Mouse (Mus musculus): ENCODE measurements around the gene Patl2. TPM values are rescaled to one million over a fixed set of nuclear protein-coding genes. Genes with fewer than 3 reads are reported as not detected.
"Not testable (repeated sequence)": the region's sequence is repeated elsewhere in the genome, so short reads cannot be mapped to it uniquely, and the experiment has no call there.

Patl2 gene
- polyA plus RNA-seq, 1 experiment from 2014 or later: not detected

DNA sequence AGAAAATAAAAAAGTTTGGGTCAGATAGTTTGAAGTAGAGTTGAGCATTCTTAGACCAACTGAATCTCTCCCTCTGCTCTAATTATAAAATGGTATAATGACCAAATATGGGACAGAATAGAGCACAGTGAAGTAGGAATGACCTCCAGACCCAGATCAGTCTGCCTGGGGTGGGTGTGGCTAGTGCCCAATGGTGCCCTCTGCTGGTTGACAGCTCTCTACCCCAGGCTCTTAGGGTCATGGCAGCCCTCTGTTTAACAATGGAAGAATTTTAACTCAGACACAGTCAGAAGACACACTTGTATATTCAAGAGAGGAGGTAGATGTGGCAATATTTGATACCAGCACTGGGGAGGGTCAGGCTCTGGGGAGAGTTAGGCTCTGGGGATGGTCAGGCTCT is 83.9 kb downstream of the Patl2 start:
- no peak for DNase-seq (ENCODE audit: low spot score)
- H3K4me3 ChIP-seq (ENCODE audit: low read depth, low read length): no peak overlapping the region
- H3K9ac ChIP-seq (ENCODE audit: low read length): no peak overlapping the region
- no peak for ATAC-seq (ENCODE audit: insufficient number of reproducible peaks, low FRiP score, low TSS enrichment, low read depth)
- no peaks in the 10 kb centered on the region for H3K27me3 ChIP-seq (ENCODE audit: control insufficient read depth, insufficient read depth, low read length)
- H3K4me2 ChIP-seq (ENCODE audit: low read depth, severe bottlenecking): no peak overlapping the region
- peaks cover 2% of the 10 kb centered on the region; the same call in 1 of the 2 replicates for H3K36me3 ChIP-seq (ENCODE audit: control insufficient read depth, insufficient read depth, low read length)
- no peaks in the 10 kb centered on the region for H3K9me3 ChIP-seq (ENCODE audit: control insufficient read depth, low read length)
- H3K4me1 ChIP-seq (ENCODE audit: control insufficient read depth, insufficient read depth, low read length): no peaks in the 10 kb centered on the region
- H3K27ac ChIP-seq (replicated peaks; ENCODE audit: low read depth, low read length): no peak overlapping the region

DNA sequence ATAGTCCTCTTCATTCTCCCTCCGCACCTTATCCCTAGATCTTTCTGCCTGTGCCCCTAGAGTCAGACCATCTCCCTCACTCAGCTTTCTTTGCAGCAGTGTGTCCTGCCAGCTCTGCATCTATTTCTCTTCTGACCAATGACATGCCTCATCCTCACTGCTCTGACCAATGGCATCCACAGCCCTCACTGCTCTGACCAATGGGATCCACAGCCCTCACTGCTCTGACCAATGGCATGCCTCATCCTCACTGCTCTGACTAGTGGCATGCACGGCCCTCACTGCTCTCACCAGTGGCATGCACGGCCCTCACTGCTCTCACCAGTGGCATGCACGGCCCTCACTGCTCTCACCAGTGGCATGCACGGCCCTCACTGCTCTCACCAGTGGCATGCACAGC is 88.3 kb downstream of the Patl2 start:
- not testable (repeated sequence) for H3K9ac ChIP-seq (ENCODE audit: low read length); H3K4me3 ChIP-seq (ENCODE audit: low read depth, low read length); H3K27me3 ChIP-seq (ENCODE audit: control insufficient read depth, insufficient read depth, low read length); H3K4me1 ChIP-seq (ENCODE audit: control insufficient read depth, insufficient read depth, low read length); DNase-seq (ENCODE audit: low spot score); H3K27ac ChIP-seq (replicated peaks; ENCODE audit: low read depth, low read length); H3K4me2 ChIP-seq (ENCODE audit: low read depth, severe bottlenecking); ATAC-seq (ENCODE audit: insufficient number of reproducible peaks, low FRiP score, low TSS enrichment, low read depth); H3K36me3 ChIP-seq (ENCODE audit: control insufficient read depth, insufficient read depth, low read length); H3K9me3 ChIP-seq (ENCODE audit: control insufficient read depth, low read length)
- 82% methylated on average over 5 of the region's 5 CpGs for WGBS

DNA sequence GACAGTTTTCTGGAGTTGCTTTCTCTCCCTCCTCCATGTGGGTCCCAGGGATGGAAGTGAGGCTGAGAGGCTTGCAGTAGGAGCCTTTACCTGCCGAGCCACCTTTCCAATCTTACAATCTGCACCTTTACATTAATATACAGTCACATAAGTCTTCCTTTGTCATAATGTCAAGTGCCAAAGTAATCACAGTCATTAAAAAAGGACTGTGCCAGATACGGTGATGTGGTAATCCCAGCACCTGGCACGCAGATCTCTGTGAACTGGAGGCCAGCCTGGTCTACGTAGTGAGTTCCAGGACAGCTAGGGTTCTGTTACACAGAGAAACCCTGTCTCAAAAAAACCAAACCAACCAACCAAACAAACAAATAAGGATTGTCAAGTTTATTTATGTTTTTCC is 92.1 kb downstream of the Patl2 start:
- ATAC-seq (ENCODE audit: insufficient number of reproducible peaks, low FRiP score, low TSS enrichment, low read depth): no peak

DNA sequence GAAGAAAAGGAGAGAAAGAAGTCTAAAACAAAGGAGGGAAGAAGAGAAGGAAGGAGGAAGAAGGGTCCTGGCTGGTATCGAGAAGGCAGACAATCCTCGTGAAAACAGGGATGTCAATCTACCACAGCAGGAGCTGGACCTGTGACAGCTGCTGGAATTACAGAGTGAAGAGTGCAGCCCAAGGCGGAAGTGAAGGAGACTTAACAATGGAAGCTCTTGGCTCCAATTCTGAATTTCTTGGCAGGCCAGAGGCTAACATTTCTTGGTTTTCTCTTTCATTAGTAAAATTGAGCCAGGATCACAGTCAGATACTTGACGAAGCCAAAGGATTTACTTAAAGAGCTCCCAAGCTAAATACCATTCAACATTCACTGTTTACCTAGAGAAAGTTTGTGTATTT is 99.5 kb downstream of the Patl2 start:
- Histone ChIP-seq H3K27me3 (ENCODE audit: control insufficient read depth, insufficient read depth, low read length) (no peaks in the 10 kb centered on the region), H3K4me3 (ENCODE audit: low read depth, low read length) (no peak overlapping the region), H3K9ac (ENCODE audit: low read length) (no peak overlapping the region), H3K9me3 (ENCODE audit: control insufficient read depth, low read length) (no peaks in the 10 kb centered on the region), H3K36me3 (ENCODE audit: control insufficient read depth, insufficient read depth, low read length) (no peaks in the 10 kb centered on the region; the same call in 1 of the 2 replicates), H3K4me2 (ENCODE audit: low read depth, severe bottlenecking) (no peak overlapping the region), H3K4me1 (ENCODE audit: control insufficient read depth, insufficient read depth, low read length) (no peaks in the 10 kb centered on the region), H3K27ac (replicated peaks; ENCODE audit: low read depth, low read length) (no peak overlapping the region)
- DNase-seq (ENCODE audit: low spot score) (no peak), ATAC-seq (ENCODE audit: insufficient number of reproducible peaks, low FRiP score, low TSS enrichment, low read depth) (no peak)
- WGBS: 84% methylated on average over 4 of the region's 4 CpGs

More for the DNA sequence above, 92.1 kb downstream of the Patl2 start:
- WGBS: 90% methylated on average over 4 of the region's 4 CpGs
- Histone ChIP-seq H3K9ac (ENCODE audit: low read length) (no peak overlapping the region), H3K36me3 (ENCODE audit: control insufficient read depth, insufficient read depth, low read length) (no peaks in the 10 kb centered on the region; the same call in 1 of the 2 replicates), H3K4me3 (ENCODE audit: low read depth, low read length) (no peak overlapping the region), H3K27me3 (ENCODE audit: control insufficient read depth, insufficient read depth, low read length) (no peaks in the 10 kb centered on the region), H3K9me3 (ENCODE audit: control insufficient read depth, low read length) (no peaks in the 10 kb centered on the region), H3K27ac (replicated peaks; ENCODE audit: low read depth, low read length) (no peak overlapping the region), H3K4me1 (ENCODE audit: control insufficient read depth, insufficient read depth, low read length) (no peaks in the 10 kb centered on the region), H3K4me2 (ENCODE audit: low read depth, severe bottlenecking) (no peak overlapping the region)
- DNase-seq (ENCODE audit: low spot score): no peak

DNA sequence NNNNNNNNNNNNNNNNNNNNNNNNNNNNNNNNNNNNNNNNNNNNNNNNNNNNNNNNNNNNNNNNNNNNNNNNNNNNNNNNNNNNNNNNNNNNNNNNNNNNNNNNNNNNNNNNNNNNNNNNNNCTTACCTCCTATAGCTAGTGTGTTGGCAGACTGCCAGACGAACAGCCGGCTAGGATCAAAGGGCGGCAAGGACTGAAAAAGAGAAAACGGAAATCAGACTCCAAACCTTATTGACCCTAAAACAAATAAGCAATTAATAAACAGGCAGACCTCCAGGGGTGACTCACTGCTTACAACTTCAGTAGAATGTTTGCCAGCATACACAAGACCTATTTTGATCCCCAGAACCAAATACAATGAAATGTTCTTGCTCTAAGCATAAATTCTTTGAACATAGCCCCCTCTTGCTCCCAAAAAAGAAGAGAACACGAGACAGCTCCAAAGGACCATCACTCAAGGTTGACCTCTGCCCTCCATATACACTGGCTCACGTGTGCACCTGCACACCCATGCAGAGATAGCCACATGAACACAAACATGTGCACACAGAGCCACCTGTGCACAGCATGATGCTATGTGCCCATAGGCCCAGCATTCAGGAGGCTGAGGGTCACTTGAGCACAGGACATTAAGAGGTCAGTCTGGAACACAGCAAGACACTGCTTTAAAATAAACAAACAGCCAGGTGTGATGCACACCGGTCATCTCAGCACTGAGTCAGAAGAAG is 104.1 kb downstream of the Patl2 start:
- Histone ChIP-seq H3K27me3 (ENCODE audit: control insufficient read depth, insufficient read depth, low read length) (no peaks in the 10 kb centered on the region), H3K4me2 (ENCODE audit: low read depth, severe bottlenecking) (no peak overlapping the region), H3K4me3 (ENCODE audit: low read depth, low read length) (no peak overlapping the region), H3K27ac (replicated peaks; ENCODE audit: low read depth, low read length) (no peak overlapping the region), H3K4me1 (ENCODE audit: control insufficient read depth, insufficient read depth, low read length) (no peaks in the 10 kb centered on the region), H3K9me3 (ENCODE audit: control insufficient read depth, low read length) (no peaks in the 10 kb centered on the region), H3K36me3 (ENCODE audit: control insufficient read depth, insufficient read depth, low read length) (peaks cover 2% of the 10 kb centered on the region; the same call in 1 of the 2 replicates), H3K9ac (ENCODE audit: low read length) (no peak overlapping the region)
- 42% methylated on average over 7 of the region's 7 CpGs for WGBS
- no peak for ATAC-seq (ENCODE audit: insufficient number of reproducible peaks, low FRiP score, low TSS enrichment, low read depth)
- peak; percentile 56 for DNase-seq (ENCODE audit: low spot score)

Other genes starting within 250 kb of the Patl2 start
- 63.1 and 68.8 TPM in 2 replicates for gene Ctdspl2, start 230.2 kb downstream of the Patl2 start, polyA plus RNA-seq (2014; fragmentation: Nextera tagmentation; extraction: Ambion mirVana)
- gene Mageb3, start 230.1 kb downstream of the Patl2 start, polyA plus RNA-seq (2014; fragmentation: Nextera tagmentation; extraction: Ambion mirVana): 0.21 and 0.35 TPM in 2 replicates
- gene Eif3j1, start 157.6 kb downstream of the Patl2 start, polyA plus RNA-seq (2014; fragmentation: Nextera tagmentation; extraction: Ambion mirVana): 15.1 and 15.4 TPM in 2 replicates
- 9.5 and 13.0 TPM in 2 replicates for gene Spg11, start 67.8 kb downstream of the Patl2 start, polyA plus RNA-seq (2014; fragmentation: Nextera tagmentation; extraction: Ambion mirVana)
- gene B2m, start 38.5 kb downstream of the Patl2 start, polyA plus RNA-seq (2014; fragmentation: Nextera tagmentation; extraction: Ambion mirVana): 112 and 118 TPM in 2 replicates
- 0.17 TPM in 1 of 2 replicates, not detected in the other for gene Trim69, start 25.5 kb downstream of the Patl2 start, polyA plus RNA-seq (2014; fragmentation: Nextera tagmentation; extraction: Ambion mirVana)
- gene Terb2, start 83 bp upstream of the Patl2 start, polyA plus RNA-seq (2014; fragmentation: Nextera tagmentation; extraction: Ambion mirVana): not detected in 2 replicates
- gene Sord, start 48.6 kb upstream of the Patl2 start, polyA plus RNA-seq (2014; fragmentation: Nextera tagmentation; extraction: Ambion mirVana): 17.0 and 17.1 TPM in 2 replicates
- not detected in 2 replicates for gene Duox2, start 112.3 kb upstream of the Patl2 start, polyA plus RNA-seq (2014; fragmentation: Nextera tagmentation; extraction: Ambion mirVana)
- gene Duoxa2, start 112.7 kb upstream of the Patl2 start, polyA plus RNA-seq (2014; fragmentation: Nextera tagmentation; extraction: Ambion mirVana): not detected in 2 replicates
- gene Duoxa1, start 127.5 kb upstream of the Patl2 start, polyA plus RNA-seq (2014; fragmentation: Nextera tagmentation; extraction: Ambion mirVana): 0.72 and 1.0 TPM in 2 replicates
- 0.04 and 0.13 TPM in 2 replicates for gene Duox1, start 129.5 kb upstream of the Patl2 start, polyA plus RNA-seq (2014; fragmentation: Nextera tagmentation; extraction: Ambion mirVana)
- gene Shf, start 183.0 kb upstream of the Patl2 start, polyA plus RNA-seq (2014; fragmentation: Nextera tagmentation; extraction: Ambion mirVana): 6.2 and 7.9 TPM in 2 replicates
- not detected in 2 replicates for gene Slc28a2, start 240.3 kb upstream of the Patl2 start, polyA plus RNA-seq (2014; fragmentation: Nextera tagmentation; extraction: Ambion mirVana)